Comparison of ENCODE assay signal across 8 mouse cellular contexts in the genomic region with DNA sequence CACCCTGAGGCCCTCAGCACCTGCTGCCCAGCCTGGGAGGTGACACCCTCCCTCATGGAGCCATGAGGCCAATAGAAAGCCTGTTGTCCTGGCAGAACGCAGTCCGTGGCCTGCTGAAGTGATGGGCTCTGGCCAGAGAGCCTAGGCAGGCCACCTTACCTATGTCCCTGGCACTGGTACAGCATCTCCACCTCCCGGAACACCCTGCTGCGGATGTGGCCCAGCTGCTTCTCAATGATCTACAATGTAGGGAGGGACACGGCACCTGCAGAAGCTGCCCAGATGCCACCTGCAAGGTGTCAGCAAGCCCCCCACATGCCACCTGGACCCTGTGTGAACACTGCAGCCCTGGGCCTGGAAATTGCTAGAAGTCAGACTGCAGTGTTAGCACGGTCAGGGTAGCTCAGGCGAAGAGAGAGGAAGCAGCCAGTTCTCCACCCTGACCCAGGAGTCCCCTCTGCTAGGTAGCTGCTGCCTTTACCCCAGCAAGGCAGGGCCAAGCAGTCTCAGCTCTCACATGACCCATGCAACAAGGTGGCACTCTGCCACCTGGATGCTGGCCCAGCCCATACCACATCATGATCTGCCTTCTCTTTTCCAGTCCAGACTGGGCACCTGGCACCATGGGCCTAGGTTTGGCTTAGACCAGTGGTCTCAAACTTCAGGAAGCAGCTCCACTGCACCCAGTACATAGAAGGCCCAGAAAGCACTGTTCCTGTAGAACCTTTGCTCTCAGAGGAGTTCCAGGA. TPM values are rescaled to one million over a fixed set of nuclear protein-coding genes. Genes with fewer than 3 reads are reported as not detected.
DNase-seq lines count a peak whose midpoint lies in the region; ATAC-seq and TF ChIP-seq lines count a peak whose summit lies in the region.

No protein-coding gene starts in this region.

- peaks cover 34% of the 10 kb centered on the region for H3K79me2 ChIP-seq in myocyte (ENCODE audit: control insufficient read depth, insufficient read depth)

- no peak for TF ChIP-seq CTCF in cerebellum, adult 2 months (IDR thresholded peaks at IDR 0.05; ENCODE audit: borderline replicate concordance, insufficient read depth, low read depth, low read length)
- TF ChIP-seq CTCF in heart, postnatal 0 days (IDR thresholded peaks at IDR 0.05; ENCODE audit: low read depth), result no peak

- no peak overlapping the region for H3ac ChIP-seq in myocyte (ENCODE audit: control insufficient read depth, insufficient read length)

- 96% methylated on average over 7 of the region's 7 CpGs for WGBS in midbrain, embryonic 14.5 days
- 98% methylated on average over 7 of the region's 7 CpGs for WGBS in midbrain, embryonic 11.5 days
- WGBS in cerebellum, adult 2 months, result 14% methylated on average over 7 of the region's 7 CpGs
- 76% methylated on average over 7 of the region's 7 CpGs for WGBS in heart, postnatal 0 days

- H3K9me3 ChIP-seq in midbrain, embryonic 14.5 days (ENCODE audit: control insufficient read depth, low read length), result no peaks in the 10 kb centered on the region
- H3K9me3 ChIP-seq in midbrain, embryonic 11.5 days (ENCODE audit: control insufficient read depth, low read length), result no peaks in the 10 kb centered on the region
- no peaks in the 10 kb centered on the region for H3K9me3 ChIP-seq in heart, postnatal 0 days (replicated peaks; ENCODE audit: control insufficient read depth, low read length)

- ATAC-seq in midbrain, embryonic 14.5 days (ENCODE audit: low FRiP score, low TSS enrichment), result no peak
- ATAC-seq in midbrain, embryonic 11.5 days (ENCODE audit: low FRiP score), result no peak
- peak; percentile 66 for ATAC-seq in heart, postnatal 0 days (ENCODE audit: insufficient read depth, low read depth)

- no peak for DNase-seq in midbrain, embryonic 14.5 days
- DNase-seq in midbrain, embryonic 11.5 days (ENCODE audit: low spot score, missing footprints), result no peak
- peak; percentile 77 to 82 for DNase-seq in cerebellum, adult 2 months
- DNase-seq in heart, postnatal 0 days (ENCODE audit: low spot score), result peak; percentile 73
- no peak for DNase-seq in thymus, postnatal 36 days
- DNase-seq in layer of hippocampus, adult 18-20 months (ENCODE audit: low spot score in 2 of 2), result no peak
- no peak for DNase-seq in left cerebral cortex, postnatal 14 days (ENCODE audit: low spot score in 2 of 2)

- no peak overlapping the region for H3K27ac ChIP-seq in midbrain, embryonic 14.5 days (replicated peaks; ENCODE audit: low read depth, low read length)
- H3K27ac ChIP-seq in midbrain, embryonic 11.5 days (ENCODE audit: low read depth, low read length), result no peak overlapping the region
- H3K27ac ChIP-seq in cerebellum, adult 2 months (ENCODE audit: insufficient read depth, low read length), result peak overlapping the region; percentile 46
- peak overlapping the region; percentile 51 for H3K27ac ChIP-seq in heart, postnatal 0 days (ENCODE audit: low read depth)

- no peak; the same call in 1 of the 2 replicates for TF ChIP-seq EP300 in heart, postnatal 0 days (IDR thresholded peaks at IDR 0.05; ENCODE audit: low read depth)

- intact Hi-C loops in left cerebral cortex, postnatal 14 days (cut with DNase I), result no loop called here

- peaks cover 23% of the 10 kb centered on the region for H3K4me1 ChIP-seq in midbrain, embryonic 14.5 days (ENCODE audit: control insufficient read depth, insufficient read depth, low read length)
- peaks cover 19% of the 10 kb centered on the region for H3K4me1 ChIP-seq in midbrain, embryonic 11.5 days (ENCODE audit: control insufficient read depth, insufficient read depth, low read length)
- peaks cover 78% of the 10 kb centered on the region for H3K4me1 ChIP-seq in cerebellum, adult 2 months (ENCODE audit: control insufficient read depth, insufficient read depth, low read length)
- H3K4me1 ChIP-seq in heart, postnatal 0 days (ENCODE audit: control insufficient read depth, insufficient read depth), result peaks cover 50% of the 10 kb centered on the region

- no peak overlapping the region for H3K4me3 ChIP-seq in midbrain, embryonic 14.5 days (replicated peaks; ENCODE audit: low read depth, low read length)
- no peak overlapping the region for H3K4me3 ChIP-seq in midbrain, embryonic 11.5 days (ENCODE audit: low read depth, low read length)
- no peak overlapping the region for H3K4me3 ChIP-seq in cerebellum, adult 2 months (replicated peaks; ENCODE audit: insufficient read depth, low read depth, low read length)
- no peak overlapping the region for H3K4me3 ChIP-seq in heart, postnatal 0 days (ENCODE audit: low read depth, low read length)
- H3K4me3 ChIP-seq in myocyte, result no peak overlapping the region

- 0 out of 2 replicates have a peak overlapping the region, but pooled peaks have one; percentile 3 for H3K9ac ChIP-seq in midbrain, embryonic 14.5 days (replicated peaks; ENCODE audit: low read length)
- H3K9ac ChIP-seq in midbrain, embryonic 11.5 days (ENCODE audit: low read length), result no peak overlapping the region
- no peak overlapping the region for H3K9ac ChIP-seq in heart, postnatal 0 days (replicated peaks; ENCODE audit: low read depth, low read length)

- TF ChIP-seq POLR2A in cerebellum, adult 2 months (IDR thresholded peaks at IDR 0.05; ENCODE audit: borderline replicate concordance, insufficient read depth, low read length), result no peak
- peak; percentile 3 for TF ChIP-seq POLR2A in myocyte (IDR thresholded peaks at IDR 0.05; ENCODE audit: insufficient read length, low read depth)

- no peak overlapping the region for H3K4me2 ChIP-seq in midbrain, embryonic 14.5 days (ENCODE audit: low read length)
- no peak overlapping the region for H3K4me2 ChIP-seq in midbrain, embryonic 11.5 days
- no peak overlapping the region for H3K4me2 ChIP-seq in heart, postnatal 0 days (ENCODE audit: low read depth, low read length)
- H3K4me2 ChIP-seq in myocyte (ENCODE audit: low read depth), result no peak overlapping the region

- no peaks in the 10 kb centered on the region for H3K27me3 ChIP-seq in midbrain, embryonic 14.5 days (ENCODE audit: control insufficient read depth, insufficient read depth, low read length)
- H3K27me3 ChIP-seq in midbrain, embryonic 11.5 days (ENCODE audit: control insufficient read depth, insufficient read depth, low read length), result no peaks in the 10 kb centered on the region
- H3K27me3 ChIP-seq in cerebellum, adult 2 months (ENCODE audit: control insufficient read depth, insufficient read depth, low read length), result no peaks in the 10 kb centered on the region
- H3K27me3 ChIP-seq in heart, postnatal 0 days (ENCODE audit: control insufficient read depth, insufficient read depth, low read length), result no peaks in the 10 kb centered on the region
- no peaks in the 10 kb centered on the region for H3K27me3 ChIP-seq in myocyte (ENCODE audit: control insufficient read depth, insufficient read depth, insufficient read length)

- peaks cover 76% of the 10 kb centered on the region for H3K36me3 ChIP-seq in midbrain, embryonic 14.5 days (ENCODE audit: control insufficient read depth, insufficient read depth, low read length)
- peaks cover 43% of the 10 kb centered on the region for H3K36me3 ChIP-seq in midbrain, embryonic 11.5 days (ENCODE audit: control insufficient read depth, insufficient read depth, low read length)
- H3K36me3 ChIP-seq in heart, postnatal 0 days (replicated peaks; ENCODE audit: control insufficient read depth, insufficient read depth, low read length), result peaks cover 59% of the 10 kb centered on the region
- peaks cover 11% of the 10 kb centered on the region for H3K36me3 ChIP-seq in myocyte (ENCODE audit: control insufficient read depth, insufficient read depth)

RNA-seq across cellular contexts. Expression of a gene that starts 8.0 kb away (rescaled TPM):
- polyA plus RNA-seq in midbrain, embryonic 14.5 days (2014; fragmentation: Nextera tagmentation; extraction: Ambion mirVana), result 46.7 and 54.2 TPM in 2 replicates
- polyA plus RNA-seq in midbrain, embryonic 11.5 days (2014; fragmentation: Nextera tagmentation; extraction: Ambion mirVana), result 42.0 and 49.4 TPM in 2 replicates
- polyA plus RNA-seq in cerebellum, adult 2 months (2012; rRNA removed), result 59.3 and 64.4 TPM in 2 replicates
- 150 and 174 TPM in 2 replicates for total RNA-seq in heart, postnatal 0 days (2014; rRNA removed; ENCODE audit: low replicate concordance)
- 76.9 and 78.3 TPM in 2 replicates for polyA plus RNA-seq in heart, postnatal 0 days (2015; fragmentation: Nextera tagmentation; extraction: Ambion mirVana)
- polyA plus RNA-seq in myocyte (2012; fragmentation: generic; extraction: Trizol), result 119 TPM
- 10 to 100 TPM; 44.7 to 46.1 TPM for total RNA-seq in layer of hippocampus, adult 18-20 months (2021)
- total RNA-seq in left cerebral cortex, postnatal 14 days (2021), result 10 to 100 TPM; 38.4 to 46.7 TPM

RNA-seq across cellular contexts. Expression of a gene that starts 13.0 kb away (rescaled TPM):
- 80.1 and 88.8 TPM in 2 replicates for polyA plus RNA-seq in midbrain, embryonic 14.5 days (2014; fragmentation: Nextera tagmentation; extraction: Ambion mirVana)
- 43.8 and 51.7 TPM in 2 replicates for polyA plus RNA-seq in midbrain, embryonic 11.5 days (2014; fragmentation: Nextera tagmentation; extraction: Ambion mirVana)
- polyA plus RNA-seq in cerebellum, adult 2 months (2012; rRNA removed), result 106 and 108 TPM in 2 replicates
- total RNA-seq in heart, postnatal 0 days (2014; rRNA removed; ENCODE audit: low replicate concordance), result 92.2 and 108 TPM in 2 replicates
- polyA plus RNA-seq in heart, postnatal 0 days (2015; fragmentation: Nextera tagmentation; extraction: Ambion mirVana), result 36.7 and 40.6 TPM in 2 replicates
- polyA plus RNA-seq in myocyte (2012; fragmentation: generic; extraction: Trizol), result 55.9 TPM
- 100 to 1,000 TPM; 110 to 114 TPM for total RNA-seq in layer of hippocampus, adult 18-20 months (2021)
- 10 to 100 TPM; 88.3 to 93.5 TPM for total RNA-seq in left cerebral cortex, postnatal 14 days (2021)

RNA-seq across cellular contexts. Expression of a gene that starts 31.9 kb away (rescaled TPM):
- 45.2 and 47.3 TPM in 2 replicates for polyA plus RNA-seq in midbrain, embryonic 14.5 days (2014; fragmentation: Nextera tagmentation; extraction: Ambion mirVana)
- 50.2 and 52.7 TPM in 2 replicates for polyA plus RNA-seq in midbrain, embryonic 11.5 days (2014; fragmentation: Nextera tagmentation; extraction: Ambion mirVana)
- 12.6 and 14.2 TPM in 2 replicates for polyA plus RNA-seq in cerebellum, adult 2 months (2012; rRNA removed)
- 15.0 and 15.6 TPM in 2 replicates for total RNA-seq in heart, postnatal 0 days (2014; rRNA removed; ENCODE audit: low replicate concordance)
- polyA plus RNA-seq in heart, postnatal 0 days (2015; fragmentation: Nextera tagmentation; extraction: Ambion mirVana), result 10.8 and 11.5 TPM in 2 replicates
- 25.1 TPM for polyA plus RNA-seq in myocyte (2012; fragmentation: generic; extraction: Trizol)
- 10 to 100 TPM; 13.2 to 13.5 TPM for total RNA-seq in layer of hippocampus, adult 18-20 months (2021)
- 10 to 100 TPM; 15.0 to 20.2 TPM for total RNA-seq in left cerebral cortex, postnatal 14 days (2021)

RNA-seq across cellular contexts. Expression of a gene that starts 32.1 kb away (rescaled TPM):
- 22.4 and 25.1 TPM in 2 replicates for polyA plus RNA-seq in midbrain, embryonic 14.5 days (2014; fragmentation: Nextera tagmentation; extraction: Ambion mirVana)
- polyA plus RNA-seq in midbrain, embryonic 11.5 days (2014; fragmentation: Nextera tagmentation; extraction: Ambion mirVana), result 6.7 and 6.9 TPM in 2 replicates
- 112 and 117 TPM in 2 replicates for polyA plus RNA-seq in cerebellum, adult 2 months (2012; rRNA removed)
- 6.6 and 6.9 TPM in 2 replicates for total RNA-seq in heart, postnatal 0 days (2014; rRNA removed; ENCODE audit: low replicate concordance)
- polyA plus RNA-seq in heart, postnatal 0 days (2015; fragmentation: Nextera tagmentation; extraction: Ambion mirVana), result 3.6 and 7.3 TPM in 2 replicates
- 1.9 TPM for polyA plus RNA-seq in myocyte (2012; fragmentation: generic; extraction: Trizol)
- 10 to 100 TPM; 52.5 to 54.7 TPM for total RNA-seq in layer of hippocampus, adult 18-20 months (2021)
- total RNA-seq in left cerebral cortex, postnatal 14 days (2021), result 10 to 100 TPM; 52.8 to 55.3 TPM

RNA-seq across cellular contexts. Expression of a gene that starts 47.3 kb away (rescaled TPM):
- polyA plus RNA-seq in midbrain, embryonic 14.5 days (2014; fragmentation: Nextera tagmentation; extraction: Ambion mirVana), result 74.1 and 98.5 TPM in 2 replicates
- polyA plus RNA-seq in midbrain, embryonic 11.5 days (2014; fragmentation: Nextera tagmentation; extraction: Ambion mirVana), result 73.6 and 86.9 TPM in 2 replicates
- 208 and 218 TPM in 2 replicates for polyA plus RNA-seq in cerebellum, adult 2 months (2012; rRNA removed)
- total RNA-seq in heart, postnatal 0 days (2014; rRNA removed; ENCODE audit: low replicate concordance), result 141 and 149 TPM in 2 replicates
- 69.1 and 75.6 TPM in 2 replicates for polyA plus RNA-seq in heart, postnatal 0 days (2015; fragmentation: Nextera tagmentation; extraction: Ambion mirVana)
- polyA plus RNA-seq in myocyte (2012; fragmentation: generic; extraction: Trizol), result 178 TPM
- total RNA-seq in layer of hippocampus, adult 18-20 months (2021), result 100 to 1,000 TPM; 230 to 247 TPM
- total RNA-seq in left cerebral cortex, postnatal 14 days (2021), result 100 to 1,000 TPM; 188 to 196 TPM

Comparison
In these comparisons a context has a peak if more than half of its experiments do, and no peak if none do; other contexts are left out.
1. DNase-seq: peak in cerebellum, adult 2 months (2 of 2) and heart, postnatal 0 days (single experiment); none in midbrain, embryonic 14.5 days (single experiment), midbrain, embryonic 11.5 days (single experiment), thymus, postnatal 36 days (0 of 2), layer of hippocampus, adult 18-20 months (0 of 2) and left cerebral cortex, postnatal 14 days (0 of 2).
2. H3K27ac ChIP-seq: peak in cerebellum, adult 2 months (single experiment) and heart, postnatal 0 days (single experiment); none in midbrain, embryonic 14.5 days (single experiment) and midbrain, embryonic 11.5 days (single experiment).